Mouse (Mus musculus) ovary, adult 2 months (tissue): ENCODE data around the gene Gimap8. TPM values are rescaled to one million over a fixed set of nuclear protein-coding genes. Genes with fewer than 3 reads are reported as not detected.

ENCODE experiments used
- polyA plus RNA-seq: library from polyadenylated mRNA; depleted of rRNA; stranded (reverse); fragments of >200 nt; gene quantifications from 2 replicates; pipeline ENCODE4 v1.2.3, GENCODE M21; 2012; rRNA removed

Gene Gimap8
- polyA plus RNA-seq, result 1.4 and 1.5 TPM in 2 replicates

DNA sequence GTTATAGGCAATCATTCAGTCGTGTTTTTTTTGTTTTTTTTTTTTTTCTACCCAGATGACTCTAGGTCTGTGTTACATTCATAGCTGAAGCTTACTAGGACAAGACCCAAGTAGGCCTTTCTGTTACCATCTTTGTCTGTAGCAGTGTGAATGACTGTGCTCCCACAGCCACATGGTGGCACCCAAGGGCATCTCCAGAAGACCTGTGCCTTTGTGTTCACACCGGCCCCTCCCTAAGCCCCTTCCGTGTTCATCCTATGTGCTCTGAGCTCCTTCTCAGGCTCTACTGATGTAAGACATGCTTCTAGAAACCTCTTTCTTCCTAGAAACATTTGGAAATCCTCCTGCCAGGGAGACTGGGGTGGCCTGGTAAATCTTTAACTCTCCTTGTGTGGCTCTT is at the start of gene Gimap8:
Gene Gimap8, plus strand, starts transcription at position 240 of the 400 bp plus-strand sequence.

DNA sequence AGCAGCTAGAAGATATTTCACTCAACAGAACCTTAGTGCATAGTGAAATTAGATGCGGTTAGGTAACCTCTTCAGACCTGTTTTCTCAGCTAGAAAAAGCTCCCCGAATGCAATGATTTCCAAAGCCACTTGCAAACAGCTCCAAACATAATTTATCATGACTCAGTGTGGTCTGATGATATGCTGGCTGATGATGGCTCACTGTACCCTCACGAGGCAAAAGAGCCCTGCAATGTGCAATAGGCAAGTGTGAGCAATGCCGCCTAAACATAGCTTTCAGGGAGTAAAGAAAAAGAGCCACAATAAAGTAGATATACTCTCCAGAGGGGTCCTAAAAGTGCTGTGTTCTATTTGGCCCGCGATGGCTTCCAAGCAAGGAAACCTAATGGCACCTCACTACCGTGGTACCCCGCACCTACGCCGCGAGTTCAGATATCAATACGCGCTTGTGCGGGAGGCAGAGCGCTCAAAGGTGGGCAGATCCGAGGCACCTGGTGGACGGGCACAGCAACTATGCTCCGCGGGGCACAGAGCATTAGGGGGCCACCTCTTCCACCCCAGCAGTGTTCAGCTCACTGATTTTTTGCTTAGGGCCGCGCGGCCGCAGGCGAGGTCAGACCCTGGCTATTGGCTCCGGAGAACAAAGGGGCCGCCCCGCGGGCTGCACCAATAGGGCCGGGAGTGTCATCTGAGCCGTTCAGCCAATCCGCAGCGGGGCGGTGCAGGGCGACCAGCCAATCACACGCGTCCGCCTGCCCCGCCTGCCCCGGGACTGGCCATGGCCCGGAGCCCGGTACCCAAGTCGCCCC is 45.6 kb upstream of the Gimap8 start, which contains the start of gene Zfp775:
Gene Zfp775, plus strand, starts transcription at position 793 of the 809 bp plus-strand sequence.

DNA sequence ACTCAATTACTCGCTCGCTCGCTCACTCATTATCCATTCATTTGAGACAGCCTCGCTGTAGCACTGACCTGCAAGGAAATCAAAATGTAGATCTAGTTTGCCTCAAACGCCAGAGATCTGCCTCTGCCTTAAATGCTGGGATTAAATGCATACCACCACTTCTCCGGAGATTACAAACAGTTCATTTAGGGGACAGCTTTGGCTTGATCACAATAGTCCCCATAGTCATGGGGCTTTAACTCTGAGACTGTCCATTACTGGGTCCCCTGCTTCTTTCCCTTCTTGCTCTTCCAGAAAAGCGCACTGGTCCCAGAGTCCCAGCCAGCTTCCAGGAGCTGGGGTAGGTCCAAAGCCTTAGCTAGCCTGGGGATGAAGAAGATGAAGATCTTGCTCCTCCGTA is 20.6 kb upstream of the Gimap8 start, which contains the start of gene AI854703:
Gene AI854703, plus strand, starts transcription at position 301 of the 400 bp plus-strand sequence.

DNA sequence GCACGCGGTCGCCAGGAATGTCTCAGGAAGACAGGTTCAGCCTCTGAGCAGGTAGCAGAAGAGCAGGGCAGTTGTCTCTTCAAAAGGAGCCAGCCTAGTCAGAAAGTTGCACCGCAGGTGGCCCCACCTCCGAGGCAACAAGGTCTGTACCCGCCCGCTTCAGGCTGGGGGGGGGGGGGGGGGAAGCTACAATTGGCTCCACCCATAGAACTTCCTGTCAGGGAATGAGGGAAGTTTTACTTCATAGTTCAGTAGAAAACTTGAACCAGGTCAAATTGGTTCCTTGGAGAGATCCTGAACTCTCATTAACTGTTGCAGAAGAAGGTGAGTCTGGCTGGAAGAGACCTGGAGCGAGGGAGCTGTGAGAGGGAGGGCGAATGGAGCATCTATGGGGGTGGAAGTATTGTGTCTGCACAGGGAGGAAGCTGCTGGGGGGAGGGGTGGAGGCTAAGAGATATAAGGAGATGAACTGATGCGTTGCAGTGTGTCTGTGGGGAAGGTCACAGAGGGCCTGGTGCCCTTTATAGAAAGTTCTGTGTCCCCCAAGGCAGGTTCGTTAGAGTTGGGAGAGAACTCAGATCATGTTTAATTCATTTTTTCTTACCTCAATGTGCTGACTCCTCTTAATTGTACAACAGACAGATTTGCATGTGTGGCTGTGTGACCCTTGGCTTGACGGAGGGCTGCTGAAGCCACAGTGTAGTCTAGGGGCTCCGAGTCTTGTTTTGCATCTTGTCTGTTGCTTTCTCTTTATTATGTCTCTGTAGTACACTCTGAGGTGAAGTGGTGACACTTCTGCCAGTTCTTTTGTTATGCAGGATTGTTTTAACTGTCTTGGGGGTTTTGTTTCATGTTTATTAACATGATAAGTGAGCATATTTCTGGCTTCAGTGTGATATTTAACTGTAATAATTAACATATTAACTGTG is 29.2 kb downstream of the Gimap8 start, which contains the start of gene Gimap9:
Gene Gimap9, plus strand, starts transcription at position 199 of the 929 bp plus-strand sequence.

DNA sequence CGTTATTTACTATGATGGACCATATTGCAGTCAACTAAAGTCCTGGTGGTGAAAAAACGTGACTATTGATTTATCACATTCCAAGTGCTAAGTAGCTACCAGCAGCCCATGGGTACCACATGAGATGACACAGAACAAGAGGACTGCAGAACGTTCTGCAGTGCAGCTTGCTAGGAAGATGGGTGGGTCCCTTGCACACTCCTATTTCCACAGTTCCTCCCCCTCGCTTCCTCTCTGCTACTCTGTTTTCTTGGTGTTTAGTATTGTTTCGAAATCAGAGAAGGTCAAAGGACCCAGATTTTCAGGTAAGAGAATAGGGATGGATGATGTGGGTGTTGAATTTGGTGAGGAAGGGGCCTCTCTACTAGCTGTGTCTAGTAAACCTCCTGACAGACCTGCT is 37.3 kb downstream of the Gimap8 start, which contains the start of gene Gimap4:
Gene Gimap4, plus strand, starts transcription at position 231 of the 400 bp plus-strand sequence.

Other genes starting within 250 kb of the Gimap8 start
- gene Zfp467, start 201.4 kb upstream of the Gimap8 start, polyA plus RNA-seq, result 85.2 and 85.5 TPM in 2 replicates
- 7.8 and 8.2 TPM in 2 replicates for gene Sspo, start 199.0 kb upstream of the Gimap8 start, polyA plus RNA-seq
- gene Atp6v0e2, start 109.6 kb upstream of the Gimap8 start, polyA plus RNA-seq, result 93.6 and 186 TPM in 2 replicates
- 26.5 and 31.4 TPM in 2 replicates for gene Lrrc61, start 92.4 kb upstream of the Gimap8 start, polyA plus RNA-seq
- gene Rarres2, start 74.4 kb upstream of the Gimap8 start, polyA plus RNA-seq, result 217 TPM in 2 replicates
- not detected in 2 replicates for gene Gm45021, start 57.6 kb upstream of the Gimap8 start, polyA plus RNA-seq
- 147 and 149 TPM in 2 replicates for gene Repin1, start 53.4 kb upstream of the Gimap8 start, polyA plus RNA-seq
- gene Gm44965, start 53.3 kb upstream of the Gimap8 start, polyA plus RNA-seq, result 1.2 TPM in 1 of 2 replicates, not detected in the other
- gene Zfp775, start 45.2 kb upstream of the Gimap8 start, polyA plus RNA-seq, result 14.7 and 16.7 TPM in 2 replicates
- gene AI854703, start 20.5 kb upstream of the Gimap8 start, polyA plus RNA-seq, result 10.9 and 17.7 TPM in 2 replicates
- 0.51 and 1.0 TPM in 2 replicates for gene Gimap9, start 28.9 kb downstream of the Gimap8 start, polyA plus RNA-seq
- 2.6 and 6.6 TPM in 2 replicates for gene Gimap4, start 37.3 kb downstream of the Gimap8 start, polyA plus RNA-seq
- 3.9 and 4.3 TPM in 2 replicates for gene Gimap6, start 61.0 kb downstream of the Gimap8 start, polyA plus RNA-seq
- 0.30 TPM in 1 of 2 replicates, not detected in the other for gene Gm28053, start 71.4 kb downstream of the Gimap8 start, polyA plus RNA-seq
- 0.16 and 0.21 TPM in 2 replicates for gene Gimap7, start 71.4 kb downstream of the Gimap8 start, polyA plus RNA-seq
- 7.0 and 8.6 TPM in 2 replicates for gene Gimap1, start 91.8 kb downstream of the Gimap8 start, polyA plus RNA-seq
- 5.8 and 7.7 TPM in 2 replicates for gene Gimap5, start 99.0 kb downstream of the Gimap8 start, polyA plus RNA-seq
- 1.3 and 1.7 TPM in 2 replicates for gene Gimap3, start 123.6 kb downstream of the Gimap8 start, polyA plus RNA-seq
- gene Tmem176a, start 193.7 kb downstream of the Gimap8 start, polyA plus RNA-seq, result 183 and 196 TPM in 2 replicates
- 431 and 645 TPM in 2 replicates for gene Tmem176b, start 194.3 kb downstream of the Gimap8 start, polyA plus RNA-seq
- 18.4 and 24.9 TPM in 2 replicates for gene Aoc1, start 225.7 kb downstream of the Gimap8 start, polyA plus RNA-seq